27 mouse cellular contexts compared by ENCODE assay signal in genomic region chr5:6517337-6517736, GRCm38 (mm10).
"Had no signal": no experiment of that assay in that cellular context is flagged by ENCODE, and none has a peak within 500 bp of the region (broad histone marks: within the 10 kb centered on the region; RNA-seq: fewer than 3 reads in every experiment).

No protein-coding gene starts in this region.

- H3K4me1 ChIP-seq: heart, embryonic 13.5 days; heart, embryonic 15.5 days; hindbrain, embryonic 12.5 days; hindbrain, embryonic 15.5 days; kidney, embryonic 15.5 days; limb, embryonic 13.5 days; limb, embryonic 15.5 days; liver, embryonic 12.5 days had no signal

- ATAC-seq: hindbrain, postnatal 0 days; intestine, embryonic 16.5 days; liver, embryonic 12.5 days had no signal

- H3K4me3 ChIP-seq: gastrocnemius, adult 2 months; heart, adult 2 months; heart, embryonic 13.5 days; heart, embryonic 15.5 days; hindbrain, embryonic 12.5 days; hindbrain, embryonic 15.5 days; kidney, embryonic 15.5 days; limb, embryonic 13.5 days; limb, embryonic 15.5 days; liver, embryonic 12.5 days had no signal

- H3K36me3 ChIP-seq: heart, embryonic 13.5 days; heart, embryonic 15.5 days; hindbrain, embryonic 12.5 days; hindbrain, embryonic 15.5 days; kidney, embryonic 15.5 days; limb, embryonic 13.5 days; limb, embryonic 15.5 days; liver, embryonic 12.5 days had no signal

- H3K9ac ChIP-seq: heart, embryonic 13.5 days; heart, embryonic 15.5 days; hindbrain, embryonic 12.5 days; hindbrain, embryonic 15.5 days; kidney, embryonic 15.5 days; limb, embryonic 13.5 days; limb, embryonic 15.5 days; liver, embryonic 12.5 days; liver, embryonic 14.5 days had no signal

- H3K27ac ChIP-seq: gastrocnemius, adult 2 months; heart, adult 2 months; heart, embryonic 13.5 days; heart, embryonic 15.5 days; hindbrain, embryonic 12.5 days; hindbrain, embryonic 15.5 days; hindbrain, postnatal 0 days; kidney, embryonic 15.5 days; kidney, postnatal 0 days; limb, embryonic 13.5 days; limb, embryonic 15.5 days; liver, embryonic 12.5 days; liver, embryonic 14.5 days had no signal

- H3K27me3 ChIP-seq: heart, embryonic 13.5 days; heart, embryonic 15.5 days; hindbrain, embryonic 12.5 days; hindbrain, embryonic 15.5 days; kidney, embryonic 15.5 days; limb, embryonic 13.5 days; limb, embryonic 15.5 days; liver, embryonic 12.5 days had no signal

- DNase-seq: gastrocnemius, adult 2 months; gastrocnemius, postnatal 10 days; gastrocnemius, postnatal 25 days; heart, adult 11 months; heart, adult 2 months; heart, postnatal 14 days; heart, postnatal 36 days; kidney, adult 11 months; kidney, adult 2 months; kidney, adult 9 months; kidney, postnatal 14 days; kidney, postnatal 36 days; layer of hippocampus, postnatal 36 days; left cerebral cortex, postnatal 4 days had no signal

- H3K9me3 ChIP-seq: heart, embryonic 13.5 days; heart, embryonic 15.5 days; hindbrain, embryonic 12.5 days; hindbrain, embryonic 15.5 days; kidney, embryonic 15.5 days; limb, embryonic 13.5 days; limb, embryonic 15.5 days; liver, embryonic 12.5 days had no signal

- H3K4me2 ChIP-seq: heart, embryonic 11.5 days; heart, embryonic 13.5 days; heart, embryonic 15.5 days; hindbrain, embryonic 12.5 days; hindbrain, embryonic 15.5 days; kidney, embryonic 15.5 days; limb, embryonic 13.5 days; limb, embryonic 15.5 days; liver, embryonic 12.5 days had no signal
